Mouse (Mus musculus): Measurements from ENCODE around the gene Proser2. TPM values are rescaled to one million over a fixed set of nuclear protein-coding genes. Genes with fewer than 3 reads are reported as not detected.

Proser2 gene
- 3.4 and 7.1 TPM in 2 replicates for polyA plus RNA-seq (2012; rRNA removed; ENCODE audit: low replicate concordance)

GRCm38 (mm10) chr2:6129555-6130355, at the start of gene Proser2:
TSS of gene Proser2 (minus strand) at chr2:6130211.

Other genes starting within 250 kb of the Proser2 start
- 25.2 and 68.4 TPM in 2 replicates for gene Sec61a2, start 234.8 kb downstream of the Proser2 start, polyA plus RNA-seq (2012; rRNA removed; ENCODE audit: low replicate concordance)
- 2.7 and 5.3 TPM in 2 replicates for gene Dhtkd1, start 187.4 kb downstream of the Proser2 start, polyA plus RNA-seq (2012; rRNA removed; ENCODE audit: low replicate concordance)
- gene Upf2, start 178.7 kb downstream of the Proser2 start, polyA plus RNA-seq (2012; rRNA removed; ENCODE audit: low replicate concordance) = 1.6 and 3.1 TPM in 2 replicates
- 26.2 and 30.1 TPM in 2 replicates for gene Echdc3, start 82.8 kb upstream of the Proser2 start, polyA plus RNA-seq (2012; rRNA removed; ENCODE audit: low replicate concordance)
- gene Usp6nl, start 192.5 kb upstream of the Proser2 start, polyA plus RNA-seq (2012; rRNA removed; ENCODE audit: low replicate concordance) = 5.3 and 7.5 TPM in 2 replicates